Mouse (Mus musculus) E14TG2a.4 (cell line): ENCODE measurements around the gene Irak2.

Source experiments
- CTCF ChIP-seq: conservative IDR thresholded peaks from 2 replicates; pipeline ENCODE4 v1.5.1; 2014; ENCODE audit warnings: low read length
- NANOG ChIP-seq: IDR thresholded peaks from 2 replicates; pipeline ENCODE4 v1.6.1; 2014; ENCODE audit warnings: borderline replicate concordance, low read length, mixed read lengths
- POU5F1 ChIP-seq: IDR thresholded peaks from 2 replicates; pipeline ENCODE4 v1.6.1; 2014; ENCODE audit warnings: low read length, borderline replicate concordance

DNA sequence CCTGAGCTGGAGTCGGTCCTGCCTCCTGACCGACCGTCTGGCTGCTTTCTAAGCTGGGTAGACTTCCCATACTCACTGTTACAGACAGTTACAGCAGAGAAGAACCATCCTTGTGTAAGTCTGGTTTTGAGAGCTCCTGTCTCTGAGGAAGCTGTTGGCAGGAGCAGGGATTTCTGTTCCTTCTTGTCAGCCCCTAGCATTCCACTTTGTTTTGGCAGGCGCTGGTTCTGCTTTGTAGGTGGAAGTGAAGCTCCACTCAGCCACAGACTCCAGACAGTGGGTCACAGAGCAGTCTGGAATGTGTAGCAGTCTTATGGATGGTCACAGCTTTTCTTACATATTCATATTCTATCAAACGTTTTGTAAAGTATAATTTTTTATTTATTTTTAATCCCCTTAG is 7.9 kb upstream of the Irak2 start:
- TF ChIP-seq CTCF (no peak), NANOG (no peak), POU5F1 (no peak)
